Mouse (Mus musculus): Measurements from ENCODE around the gene Tnfrsf13c. TPM values are rescaled to one million over a fixed set of nuclear protein-coding genes. Genes with fewer than 3 reads are reported as not detected.
A peak's percentile ranks its signal among the peaks of the same experiment; 100 is the strongest.
"Not testable (repeated sequence)": the region's sequence is repeated elsewhere in the genome, so short reads cannot be mapped to it uniquely, and the experiment has no call there.

Tnfrsf13c gene
- polyA plus RNA-seq, 1 experiment from 2014 or later: 0.12 TPM

GRCm38 (mm10) chr15:82247131-82247776 lies 23.1 kb upstream of the Tnfrsf13c start:
- Histone ChIP-seq H3K9ac (no peak overlapping the region), H3K4me3 (no peak overlapping the region), H3K4me1 (peaks cover 10% of the 10 kb centered on the region), H3K27ac (no peak overlapping the region), H3K9me3 (no peaks in the 10 kb centered on the region; the same call in 1 of the 2 replicates), H3K27me3 (no peaks in the 10 kb centered on the region), H3K4me2 (no peak overlapping the region), H3K36me3 (no peaks in the 10 kb centered on the region)
- WGBS: 64% methylated on average over 3 of the region's 3 CpGs
- ATAC-seq (ENCODE audit: borderline replicate concordance, extremely low read depth, low FRiP score, low TSS enrichment): no peak

DNA sequence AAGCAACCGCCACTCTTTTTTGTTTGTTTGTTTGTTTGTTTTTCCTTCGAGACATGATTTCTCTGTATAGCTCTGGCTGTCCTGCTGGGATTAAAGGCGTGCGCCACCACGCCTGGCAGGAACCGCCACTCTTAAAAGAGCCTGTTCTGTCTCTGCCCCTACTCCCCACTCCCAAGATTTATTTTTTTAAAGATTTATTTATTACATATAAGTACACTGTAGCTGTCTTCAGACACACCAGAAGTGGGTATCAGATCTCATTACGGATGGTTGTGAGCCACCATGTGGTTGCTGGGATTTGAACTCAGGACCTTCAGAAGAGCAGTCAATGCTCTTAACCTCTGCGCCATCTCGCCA lies 20.6 kb upstream of the Tnfrsf13c start:
- H3K36me3 ChIP-seq, H3K27me3 ChIP-seq, H3K9me3 ChIP-seq, H3K4me1 ChIP-seq: not testable (repeated sequence)
- Histone ChIP-seq H3K4me2 (peak overlapping the region; percentile 96), H3K9ac (peak overlapping the region; percentile 69), H3K27ac (peak overlapping the region; percentile 91), H3K4me3 (peak overlapping the region; percentile 94)
- WGBS: 19% methylated on average over 9 of the region's 9 CpGs
- ATAC-seq (ENCODE audit: borderline replicate concordance, extremely low read depth, low FRiP score, low TSS enrichment): 0 out of 2 replicates have a peak, but pooled peaks have one; percentile 6

GRCm38 (mm10) chr15:82244115-82244804 lies 20.1 kb upstream of the Tnfrsf13c start, which contains the start of gene Cenpm:
Gene Cenpm (minus strand): TSS chr15:82244748.
- H3K4me1 ChIP-seq: peaks cover 10% of the 10 kb centered on the region
- under 1% methylated on average over 65 of the region's 65 CpGs for WGBS
- H3K4me2 ChIP-seq: peak within 1 kb of the TSS; percentile 96
- H3K4me3 ChIP-seq: peak within 1 kb of the TSS; percentile 94
- H3K27me3 ChIP-seq: no peaks in the 10 kb centered on the region
- H3K9ac ChIP-seq: peak within 1 kb of the TSS; percentile 69
- no peaks in the 10 kb centered on the region; the same call in 1 of the 2 replicates for H3K36me3 ChIP-seq
- no peaks in the 10 kb centered on the region for H3K9me3 ChIP-seq
- H3K27ac ChIP-seq: peak within 1 kb of the TSS; percentile 91
- ATAC-seq (ENCODE audit: borderline replicate concordance, extremely low read depth, low FRiP score, low TSS enrichment): peak; percentile 97

- H3K4me3 ChIP-seq: peak overlapping the region; percentile 94
- H3K27me3 ChIP-seq: no peaks in the 10 kb centered on the region
- no peaks in the 10 kb centered on the region; the same call in 1 of the 2 replicates for H3K36me3 ChIP-seq
- H3K4me2 ChIP-seq: peak overlapping the region; percentile 96
- peaks cover 10% of the 10 kb centered on the region for H3K4me1 ChIP-seq
- WGBS: 3% methylated on average over 12 of the region's 12 CpGs
- no peak; the same call in none of the 2 replicates for ATAC-seq (ENCODE audit: borderline replicate concordance, extremely low read depth, low FRiP score, low TSS enrichment)
- peak overlapping the region; percentile 69 for H3K9ac ChIP-seq
- H3K9me3 ChIP-seq: no peaks in the 10 kb centered on the region
- H3K27ac ChIP-seq: peak overlapping the region; percentile 91; the same call in 1 of the 2 replicates
Measured at GRCm38 (mm10) chr15:82243742-82244114, 19.6 kb upstream of the Tnfrsf13c start.

GRCm38 (mm10) chr15:82243311-82243710 lies 19.1 kb upstream of the Tnfrsf13c start:
- Histone ChIP-seq H3K4me1 (peaks cover 10% of the 10 kb centered on the region), H3K9me3 (no peaks in the 10 kb centered on the region), H3K27ac (no peak overlapping the region), H3K4me2 (peak overlapping the region; percentile 96), H3K27me3 (no peaks in the 10 kb centered on the region), H3K4me3 (peak overlapping the region; percentile 94), H3K36me3 (no peaks in the 10 kb centered on the region; the same call in 1 of the 2 replicates), H3K9ac (peak overlapping the region; percentile 69)
- 68% methylated on average over 3 of the region's 3 CpGs for WGBS
- no peak for ATAC-seq (ENCODE audit: borderline replicate concordance, extremely low read depth, low FRiP score, low TSS enrichment)

- no peak overlapping the region for H3K4me3 ChIP-seq
- ATAC-seq (ENCODE audit: borderline replicate concordance, extremely low read depth, low FRiP score, low TSS enrichment): peak; percentile 44; the same call in 1 of the 2 replicates
- no peak overlapping the region for H3K27ac ChIP-seq
- H3K4me1 ChIP-seq: no peaks in the 10 kb centered on the region; the same call in 1 of the 2 replicates
- H3K27me3 ChIP-seq: no peaks in the 10 kb centered on the region
- peaks cover 4% of the 10 kb centered on the region; the same call in 1 of the 2 replicates for H3K36me3 ChIP-seq
- 22% methylated on average over 5 of the region's 5 CpGs for WGBS
- no peak overlapping the region for H3K9ac ChIP-seq
- H3K4me2 ChIP-seq: no peak overlapping the region
- no peaks in the 10 kb centered on the region for H3K9me3 ChIP-seq
Measured at GRCm38 (mm10) chr15:82236565-82236964, 12.4 kb upstream of the Tnfrsf13c start.

- no peak overlapping the region for H3K4me2 ChIP-seq
- no peaks in the 10 kb centered on the region for H3K27me3 ChIP-seq
- no peak overlapping the region for H3K4me3 ChIP-seq
- no peak overlapping the region for H3K9ac ChIP-seq
- H3K36me3 ChIP-seq: peaks cover 4% of the 10 kb centered on the region; the same call in 1 of the 2 replicates
- WGBS: 53% methylated on average over 10 of the region's 10 CpGs
- H3K9me3 ChIP-seq: no peaks in the 10 kb centered on the region
- no peak overlapping the region for H3K27ac ChIP-seq
- H3K4me1 ChIP-seq: no peaks in the 10 kb centered on the region; the same call in 1 of the 2 replicates
- ATAC-seq (ENCODE audit: borderline replicate concordance, extremely low read depth, low FRiP score, low TSS enrichment): no peak
Measured at GRCm38 (mm10) chr15:82235661-82236060, 11.5 kb upstream of the Tnfrsf13c start.

- H3K36me3 ChIP-seq: no peaks in the 10 kb centered on the region
- H3K4me1 ChIP-seq: peaks cover 4% of the 10 kb centered on the region
- WGBS: 60% methylated on average over 4 of the region's 4 CpGs
- H3K27me3 ChIP-seq: no peaks in the 10 kb centered on the region
- H3K9ac ChIP-seq: no peak overlapping the region
- no peak for ATAC-seq (ENCODE audit: borderline replicate concordance, extremely low read depth, low FRiP score, low TSS enrichment)
- no peaks in the 10 kb centered on the region for H3K9me3 ChIP-seq
- no peak overlapping the region for H3K4me2 ChIP-seq
- H3K27ac ChIP-seq: no peak overlapping the region
- H3K4me3 ChIP-seq: no peak overlapping the region
Measured at GRCm38 (mm10) chr15:82232651-82233050, 8.5 kb upstream of the Tnfrsf13c start.

DNA sequence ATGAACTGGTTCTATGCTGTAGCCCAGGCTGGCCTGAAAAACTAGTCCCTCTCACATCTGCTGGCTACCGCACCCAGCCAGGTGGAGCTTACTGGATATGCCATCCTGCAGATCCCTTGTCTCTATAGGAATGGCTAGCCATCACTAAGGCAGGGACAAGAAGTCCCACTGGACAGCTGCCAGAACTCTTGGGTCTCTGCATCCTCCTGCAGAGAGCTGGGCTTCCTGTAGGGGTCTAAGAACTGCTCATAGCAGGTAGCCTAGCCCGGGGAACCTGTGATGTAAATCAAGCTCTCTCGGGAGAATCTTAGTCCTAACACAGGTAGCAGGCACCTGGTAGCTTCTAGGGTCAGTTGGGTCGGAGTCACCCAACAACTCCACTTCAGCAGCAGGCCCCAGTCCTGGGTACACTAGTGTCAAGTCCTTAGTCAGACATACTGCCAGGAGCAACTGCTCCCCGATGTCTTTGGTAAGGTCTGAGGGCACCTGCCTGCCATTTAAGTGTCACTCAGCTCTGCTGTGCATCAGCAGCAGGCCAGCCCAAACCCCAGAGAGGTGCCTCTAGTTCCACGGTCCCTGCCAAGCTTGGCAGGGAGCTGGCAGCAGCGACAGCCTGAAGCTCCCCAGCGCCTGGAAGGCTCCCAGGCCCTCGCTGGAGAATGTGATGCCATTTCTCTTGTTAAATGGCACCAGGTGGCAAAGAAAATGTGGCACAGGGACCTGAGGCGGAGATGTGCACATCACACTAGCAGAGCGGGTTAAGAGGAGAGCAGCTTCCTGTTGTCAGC lies 7.6 kb upstream of the Tnfrsf13c start:
- Histone ChIP-seq H3K9ac (no peak overlapping the region), H3K4me1 (peaks cover 4% of the 10 kb centered on the region), H3K27ac (no peak overlapping the region), H3K4me2 (no peak overlapping the region), H3K36me3 (no peaks in the 10 kb centered on the region), H3K27me3 (no peaks in the 10 kb centered on the region), H3K9me3 (no peaks in the 10 kb centered on the region), H3K4me3 (no peak overlapping the region)
- ATAC-seq (ENCODE audit: borderline replicate concordance, extremely low read depth, low FRiP score, low TSS enrichment): no peak
- WGBS: 63% methylated on average over 11 of the region's 11 CpGs

- Histone ChIP-seq H3K36me3 (no peaks in the 10 kb centered on the region), H3K4me2 (no peak overlapping the region), H3K9me3 (no peaks in the 10 kb centered on the region), H3K9ac (no peak overlapping the region), H3K27me3 (no peaks in the 10 kb centered on the region), H3K4me1 (peaks cover 4% of the 10 kb centered on the region), H3K27ac (no peak overlapping the region), H3K4me3 (no peak overlapping the region)
- peak; percentile 65; the same call in 1 of the 2 replicates for ATAC-seq (ENCODE audit: borderline replicate concordance, extremely low read depth, low FRiP score, low TSS enrichment)
- 74% methylated on average over 4 of the region's 4 CpGs for WGBS
Measured at GRCm38 (mm10) chr15:82231100-82231499, 6.9 kb upstream of the Tnfrsf13c start.

GRCm38 (mm10) chr15:82230098-82230611 lies 6.0 kb upstream of the Tnfrsf13c start:
- Histone ChIP-seq H3K4me2 (no peak overlapping the region), H3K4me3 (no peak overlapping the region), H3K4me1 (peaks cover 4% of the 10 kb centered on the region; the same call in 1 of the 2 replicates), H3K9ac (no peak overlapping the region), H3K27me3 (peaks cover 6% of the 10 kb centered on the region), H3K27ac (no peak overlapping the region), H3K9me3 (no peaks in the 10 kb centered on the region), H3K36me3 (no peaks in the 10 kb centered on the region)
- WGBS: 55% methylated on average over 6 of the region's 6 CpGs
- ATAC-seq (ENCODE audit: borderline replicate concordance, extremely low read depth, low FRiP score, low TSS enrichment): no peak

All from lung, embryonic 15.5 days (tissue).